Mouse (Mus musculus) retina, embryonic 14.5 days (tissue): ENCODE results near the gene Ap1b1.

Experiments used
- DNase-seq: peaks from one replicate; pipeline ENCODE4 v3.0.0-alpha.2; 2015; ENCODE audit warnings: low spot score

Gene Ap1b1

GRCm38 (mm10) chr11:4984799-4985198 is 1.8 kb upstream of the Ap1b1 start:
- no peak for DNase-seq

- DNase-seq: no peak
These were observed 846 bp downstream of the Ap1b1 start for GRCm38 (mm10) chr11:4987487-4987852.

- no peak for DNase-seq
These were observed 2.6 kb downstream of the Ap1b1 start for GRCm38 (mm10) chr11:4989187-4989586.

GRCm38 (mm10) chr11:4992471-4992870 is 5.8 kb downstream of the Ap1b1 start:
- no peak for DNase-seq

GRCm38 (mm10) chr11:4995676-4996075 is 9.1 kb downstream of the Ap1b1 start:
- no peak for DNase-seq

- DNase-seq: no peak
These were observed 10.1 kb downstream of the Ap1b1 start for GRCm38 (mm10) chr11:4996621-4997199.

- peak; percentile 48 for DNase-seq
These were observed 11.7 kb downstream of the Ap1b1 start for GRCm38 (mm10) chr11:4998352-4998751.

GRCm38 (mm10) chr11:4998762-4999161 is 12.1 kb downstream of the Ap1b1 start:
- DNase-seq: no peak

- DNase-seq: no peak
These were observed 13.6 kb downstream of the Ap1b1 start for GRCm38 (mm10) chr11:5000241-5000640.

GRCm38 (mm10) chr11:5002826-5003225 is 16.2 kb downstream of the Ap1b1 start:
- DNase-seq: no peak

GRCm38 (mm10) chr11:5005528-5005927 is 18.9 kb downstream of the Ap1b1 start:
- DNase-seq: no peak

- no peak for DNase-seq
These were observed 20.6 kb downstream of the Ap1b1 start for GRCm38 (mm10) chr11:5007186-5007585.

GRCm38 (mm10) chr11:5008867-5009266 is 22.2 kb downstream of the Ap1b1 start:
- DNase-seq: no peak

GRCm38 (mm10) chr11:5009354-5010074 is 22.9 kb downstream of the Ap1b1 start:
- no peak for DNase-seq

- DNase-seq: no peak
These were observed 23.6 kb downstream of the Ap1b1 start for GRCm38 (mm10) chr11:5010205-5010604.

- DNase-seq: no peak
These were observed 24.9 kb downstream of the Ap1b1 start for GRCm38 (mm10) chr11:5011480-5011879.

- no peak for DNase-seq
These were observed 25.6 kb downstream of the Ap1b1 start for GRCm38 (mm10) chr11:5012213-5012715.

- DNase-seq: peak; percentile 56
These were observed 29.1 kb downstream of the Ap1b1 start for GRCm38 (mm10) chr11:5015720-5016119.

GRCm38 (mm10) chr11:5016286-5016685 is 29.7 kb downstream of the Ap1b1 start:
- no peak for DNase-seq

GRCm38 (mm10) chr11:5017506-5017905 is 30.9 kb downstream of the Ap1b1 start:
- peak; percentile 25 for DNase-seq

GRCm38 (mm10) chr11:5025108-5025507 is 38.5 kb downstream of the Ap1b1 start:
- no peak for DNase-seq

GRCm38 (mm10) chr11:5028228-5028627 is 41.6 kb downstream of the Ap1b1 start:
- no peak for DNase-seq

- DNase-seq: no peak
These were observed 46.1 kb downstream of the Ap1b1 start for GRCm38 (mm10) chr11:5032706-5033105.

GRCm38 (mm10) chr11:5033136-5033535 is 46.5 kb downstream of the Ap1b1 start:
- no peak for DNase-seq
